Mouse (Mus musculus): ENCODE measurements around the gene Ankrd39. TPM values are rescaled to one million over a fixed set of nuclear protein-coding genes. Genes with fewer than 3 reads are reported as not detected.
A peak's percentile ranks its signal among the peaks of the same experiment; 100 is the strongest.

Gene Ankrd39
- polyA plus RNA-seq, 1 experiment from 2014 or later: 13.1 TPM

- no peak overlapping the region for H3K9ac ChIP-seq (ENCODE audit: low read depth, low read length)
- H3K9me3 ChIP-seq (ENCODE audit: control insufficient read depth, low read length): no peaks in the 10 kb centered on the region
- 91% methylated on average over 12 of the region's 12 CpGs for WGBS
- H3K4me3 ChIP-seq (ENCODE audit: low read depth, low read length): no peak overlapping the region
- no peak overlapping the region for H3K4me2 ChIP-seq (replicated peaks; ENCODE audit: low read depth, low read length)
- DNase-seq (ENCODE audit: low spot score) (no peak), ATAC-seq (ENCODE audit: low FRiP score) (no peak)
- no peaks in the 10 kb centered on the region for H3K27me3 ChIP-seq (ENCODE audit: control insufficient read depth, insufficient read depth, low read length)
- H3K4me1 ChIP-seq (replicated peaks; ENCODE audit: control insufficient read depth, insufficient read depth, low read length): no peaks in the 10 kb centered on the region
- H3K36me3 ChIP-seq (ENCODE audit: control insufficient read depth, insufficient read depth, low read length): no peaks in the 10 kb centered on the region
- H3K27ac ChIP-seq (ENCODE audit: low read depth, low read length): no peak overlapping the region
Measured at GRCm38 (mm10) chr1:36531461-36531860, 15.8 kb downstream of the Ankrd39 start.

- Histone ChIP-seq H3K9ac (ENCODE audit: low read depth, low read length) (no peak overlapping the region), H3K4me3 (ENCODE audit: low read depth, low read length) (no peak overlapping the region), H3K4me1 (replicated peaks; ENCODE audit: control insufficient read depth, insufficient read depth, low read length) (no peaks in the 10 kb centered on the region), H3K9me3 (ENCODE audit: control insufficient read depth, low read length) (no peaks in the 10 kb centered on the region), H3K4me2 (replicated peaks; ENCODE audit: low read depth, low read length) (no peak overlapping the region), H3K27me3 (ENCODE audit: control insufficient read depth, insufficient read depth, low read length) (no peaks in the 10 kb centered on the region), H3K36me3 (ENCODE audit: control insufficient read depth, insufficient read depth, low read length) (no peaks in the 10 kb centered on the region), H3K27ac (ENCODE audit: low read depth, low read length) (no peak overlapping the region)
- ATAC-seq (ENCODE audit: low FRiP score): no peak
- 95% methylated on average over 7 of the region's 7 CpGs for WGBS
- no peak for DNase-seq (ENCODE audit: low spot score)
Measured at GRCm38 (mm10) chr1:36530962-36531361, 16.3 kb downstream of the Ankrd39 start.

GRCm38 (mm10) chr1:36530485-36530884, 16.8 kb downstream of the Ankrd39 start:
- no peaks in the 10 kb centered on the region for H3K4me1 ChIP-seq (replicated peaks; ENCODE audit: control insufficient read depth, insufficient read depth, low read length)
- H3K36me3 ChIP-seq (ENCODE audit: control insufficient read depth, insufficient read depth, low read length): 0 out of 2 replicates have a peak, but pooled peaks cover under 1% of the 10 kb centered on the region
- 87% methylated on average over 8 of the region's 8 CpGs for WGBS
- H3K9ac ChIP-seq (ENCODE audit: low read depth, low read length): no peak overlapping the region
- H3K4me2 ChIP-seq (replicated peaks; ENCODE audit: low read depth, low read length): no peak overlapping the region
- no peak overlapping the region for H3K4me3 ChIP-seq (ENCODE audit: low read depth, low read length)
- H3K27ac ChIP-seq (ENCODE audit: low read depth, low read length): no peak overlapping the region
- no peaks in the 10 kb centered on the region for H3K9me3 ChIP-seq (ENCODE audit: control insufficient read depth, low read length)
- H3K27me3 ChIP-seq (ENCODE audit: control insufficient read depth, insufficient read depth, low read length): no peaks in the 10 kb centered on the region
- DNase-seq (ENCODE audit: low spot score) (no peak), ATAC-seq (ENCODE audit: low FRiP score) (no peak)

- no peak for ATAC-seq (ENCODE audit: low FRiP score)
- Histone ChIP-seq H3K4me1 (replicated peaks; ENCODE audit: control insufficient read depth, insufficient read depth, low read length) (no peaks in the 10 kb centered on the region), H3K36me3 (ENCODE audit: control insufficient read depth, insufficient read depth, low read length) (0 out of 2 replicates have a peak, but pooled peaks cover 3% of the 10 kb centered on the region), H3K4me3 (ENCODE audit: low read depth, low read length) (no peak overlapping the region), H3K27ac (ENCODE audit: low read depth, low read length) (no peak overlapping the region), H3K9ac (ENCODE audit: low read depth, low read length) (no peak overlapping the region), H3K9me3 (ENCODE audit: control insufficient read depth, low read length) (no peaks in the 10 kb centered on the region), H3K4me2 (replicated peaks; ENCODE audit: low read depth, low read length) (no peak overlapping the region), H3K27me3 (ENCODE audit: control insufficient read depth, insufficient read depth, low read length) (no peaks in the 10 kb centered on the region)
- WGBS: 90% methylated on average over 4 of the region's 4 CpGs
- DNase-seq (ENCODE audit: low spot score): no peak
Measured at GRCm38 (mm10) chr1:36529875-36530274, 17.4 kb downstream of the Ankrd39 start.

- DNase-seq (ENCODE audit: low spot score): no peak
- Histone ChIP-seq H3K36me3 (ENCODE audit: control insufficient read depth, insufficient read depth, low read length) (0 out of 2 replicates have a peak, but pooled peaks cover 3% of the 10 kb centered on the region), H3K4me2 (replicated peaks; ENCODE audit: low read depth, low read length) (no peak overlapping the region), H3K27ac (ENCODE audit: low read depth, low read length) (no peak overlapping the region), H3K27me3 (ENCODE audit: control insufficient read depth, insufficient read depth, low read length) (no peaks in the 10 kb centered on the region), H3K4me1 (replicated peaks; ENCODE audit: control insufficient read depth, insufficient read depth, low read length) (no peaks in the 10 kb centered on the region), H3K4me3 (ENCODE audit: low read depth, low read length) (no peak overlapping the region), H3K9ac (ENCODE audit: low read depth, low read length) (no peak overlapping the region), H3K9me3 (ENCODE audit: control insufficient read depth, low read length) (no peaks in the 10 kb centered on the region)
- no peak for ATAC-seq (ENCODE audit: low FRiP score)
- WGBS: 88% methylated on average over 4 of the region's 4 CpGs
Measured at GRCm38 (mm10) chr1:36529274-36529673, 18.0 kb downstream of the Ankrd39 start.

GRCm38 (mm10) chr1:36528351-36528750, 18.9 kb downstream of the Ankrd39 start:
- Histone ChIP-seq H3K27me3 (ENCODE audit: control insufficient read depth, insufficient read depth, low read length) (no peaks in the 10 kb centered on the region), H3K4me1 (replicated peaks; ENCODE audit: control insufficient read depth, insufficient read depth, low read length) (no peaks in the 10 kb centered on the region), H3K36me3 (ENCODE audit: control insufficient read depth, insufficient read depth, low read length) (0 out of 2 replicates have a peak, but pooled peaks cover 3% of the 10 kb centered on the region), H3K4me3 (ENCODE audit: low read depth, low read length) (no peak overlapping the region), H3K9ac (ENCODE audit: low read depth, low read length) (no peak overlapping the region), H3K9me3 (ENCODE audit: control insufficient read depth, low read length) (no peaks in the 10 kb centered on the region), H3K27ac (ENCODE audit: low read depth, low read length) (peak overlapping the region; percentile 36; the same call in 1 of the 2 replicates), H3K4me2 (replicated peaks; ENCODE audit: low read depth, low read length) (no peak overlapping the region)
- ATAC-seq (ENCODE audit: low FRiP score) (peak; percentile 56), DNase-seq (ENCODE audit: low spot score) (peak; percentile 50)
- WGBS: 50% methylated on average over 1 of the region's 1 CpGs

- H3K4me2 ChIP-seq (replicated peaks; ENCODE audit: low read depth, low read length): no peak overlapping the region
- 0 out of 2 replicates have a peak, but pooled peaks cover 3% of the 10 kb centered on the region for H3K36me3 ChIP-seq (ENCODE audit: control insufficient read depth, insufficient read depth, low read length)
- H3K27me3 ChIP-seq (ENCODE audit: control insufficient read depth, insufficient read depth, low read length): no peaks in the 10 kb centered on the region
- DNase-seq (ENCODE audit: low spot score): no peak
- no peak overlapping the region for H3K9ac ChIP-seq (ENCODE audit: low read depth, low read length)
- no peaks in the 10 kb centered on the region for H3K9me3 ChIP-seq (ENCODE audit: control insufficient read depth, low read length)
- no peak overlapping the region for H3K4me3 ChIP-seq (ENCODE audit: low read depth, low read length)
- ATAC-seq (ENCODE audit: low FRiP score): no peak
- H3K27ac ChIP-seq (ENCODE audit: low read depth, low read length): no peak overlapping the region
- H3K4me1 ChIP-seq (replicated peaks; ENCODE audit: control insufficient read depth, insufficient read depth, low read length): no peaks in the 10 kb centered on the region
- WGBS: 91% methylated on average over 10 of the region's 10 CpGs
Measured at GRCm38 (mm10) chr1:36526903-36527302, 20.3 kb downstream of the Ankrd39 start.

GRCm38 (mm10) chr1:36525774-36526173, 21.5 kb downstream of the Ankrd39 start:
- Histone ChIP-seq H3K27me3 (ENCODE audit: control insufficient read depth, insufficient read depth, low read length) (no peaks in the 10 kb centered on the region), H3K27ac (ENCODE audit: low read depth, low read length) (no peak overlapping the region), H3K36me3 (ENCODE audit: control insufficient read depth, insufficient read depth, low read length) (0 out of 2 replicates have a peak, but pooled peaks cover 7% of the 10 kb centered on the region), H3K4me3 (ENCODE audit: low read depth, low read length) (no peak overlapping the region), H3K4me2 (replicated peaks; ENCODE audit: low read depth, low read length) (no peak overlapping the region), H3K9ac (ENCODE audit: low read depth, low read length) (no peak overlapping the region), H3K4me1 (replicated peaks; ENCODE audit: control insufficient read depth, insufficient read depth, low read length) (no peaks in the 10 kb centered on the region), H3K9me3 (ENCODE audit: control insufficient read depth, low read length) (no peaks in the 10 kb centered on the region)
- 90% methylated on average over 12 of the region's 12 CpGs for WGBS
- DNase-seq (ENCODE audit: low spot score) (no peak), ATAC-seq (ENCODE audit: low FRiP score) (no peak)

GRCm38 (mm10) chr1:36524058-36524457, 23.2 kb downstream of the Ankrd39 start:
- H3K36me3 ChIP-seq (ENCODE audit: control insufficient read depth, insufficient read depth, low read length): peaks cover 9% of the 10 kb centered on the region; the same call in 1 of the 2 replicates
- H3K27me3 ChIP-seq (ENCODE audit: control insufficient read depth, insufficient read depth, low read length): no peaks in the 10 kb centered on the region
- no peak overlapping the region for H3K27ac ChIP-seq (ENCODE audit: low read depth, low read length)
- no peak for ATAC-seq (ENCODE audit: low FRiP score)
- no peaks in the 10 kb centered on the region for H3K9me3 ChIP-seq (ENCODE audit: control insufficient read depth, low read length)
- H3K9ac ChIP-seq (ENCODE audit: low read depth, low read length): no peak overlapping the region
- no peak for DNase-seq (ENCODE audit: low spot score)
- no peak overlapping the region for H3K4me3 ChIP-seq (ENCODE audit: low read depth, low read length)
- 97% methylated on average over 5 of the region's 5 CpGs for WGBS
- H3K4me2 ChIP-seq (replicated peaks; ENCODE audit: low read depth, low read length): no peak overlapping the region
- no peaks in the 10 kb centered on the region for H3K4me1 ChIP-seq (replicated peaks; ENCODE audit: control insufficient read depth, insufficient read depth, low read length)

Data from hindbrain, embryonic 11.5 days (tissue).